Mouse (Mus musculus): ENCODE results near the gene Tnk2. TPM values are rescaled to one million over a fixed set of nuclear protein-coding genes. Genes with fewer than 3 reads are reported as not detected.
"Not testable (repeated sequence)": the region's sequence is repeated elsewhere in the genome, so short reads cannot be mapped to it uniquely, and the experiment has no call there.

Gene Tnk2
- polyA plus RNA-seq, 1 experiment = 24.1 TPM

- H3K27ac ChIP-seq (replicated peaks; ENCODE audit: low read depth, low read length) = no peak overlapping the region
Measured at GRCm38 (mm10) chr16:32614047-32614446, 29.6 kb upstream of the Tnk2 start.

GRCm38 (mm10) chr16:32618946-32619345 lies 24.7 kb upstream of the Tnk2 start:
- Histone ChIP-seq H3K4me1 (ENCODE audit: control insufficient read depth, insufficient read depth, insufficient read length, low read length) (no peaks in the 10 kb centered on the region), H3K27ac (replicated peaks; ENCODE audit: low read depth, low read length) (no peak overlapping the region), H3K4me3 (ENCODE audit: insufficient read depth, low read depth, low read length) (no peak overlapping the region)

More at GRCm38 (mm10) chr16:32614047-32614446, 29.6 kb upstream of the Tnk2 start:
- Histone ChIP-seq H3K4me1 (ENCODE audit: control insufficient read depth, insufficient read depth, insufficient read length, low read length) (no peaks in the 10 kb centered on the region), H3K4me3 (ENCODE audit: insufficient read depth, low read depth, low read length) (no peak overlapping the region)

- no peaks in the 10 kb centered on the region for H3K4me1 ChIP-seq (ENCODE audit: control insufficient read depth, insufficient read depth, insufficient read length, low read length)
- H3K4me3 ChIP-seq (ENCODE audit: insufficient read depth, low read depth, low read length) = no peak overlapping the region
- H3K27ac ChIP-seq (replicated peaks; ENCODE audit: low read depth, low read length) = no peak overlapping the region
Measured at GRCm38 (mm10) chr16:32628140-32628539, 15.5 kb upstream of the Tnk2 start.

- Histone ChIP-seq H3K27ac (replicated peaks; ENCODE audit: low read depth, low read length) (no peak overlapping the region), H3K4me3 (ENCODE audit: insufficient read depth, low read depth, low read length) (no peak overlapping the region), H3K4me1 (ENCODE audit: control insufficient read depth, insufficient read depth, insufficient read length, low read length) (no peaks in the 10 kb centered on the region)
Measured at GRCm38 (mm10) chr16:32632328-32632824, 11.3 kb upstream of the Tnk2 start.

- Histone ChIP-seq H3K4me1 (ENCODE audit: control insufficient read depth, insufficient read depth, insufficient read length, low read length) (no peaks in the 10 kb centered on the region), H3K4me3 (ENCODE audit: insufficient read depth, low read depth, low read length) (no peak overlapping the region), H3K27ac (replicated peaks; ENCODE audit: low read depth, low read length) (no peak overlapping the region)
Measured at GRCm38 (mm10) chr16:32633486-32634012, 10.1 kb upstream of the Tnk2 start.

GRCm38 (mm10) chr16:32634183-32634582 lies 9.5 kb upstream of the Tnk2 start:
- Histone ChIP-seq H3K27ac (replicated peaks; ENCODE audit: low read depth, low read length) (no peak overlapping the region), H3K4me1 (ENCODE audit: control insufficient read depth, insufficient read depth, insufficient read length, low read length) (no peaks in the 10 kb centered on the region), H3K4me3 (ENCODE audit: insufficient read depth, low read depth, low read length) (no peak overlapping the region)

GRCm38 (mm10) chr16:32635314-32635713 lies 8.4 kb upstream of the Tnk2 start:
- no peak overlapping the region for H3K27ac ChIP-seq (replicated peaks; ENCODE audit: low read depth, low read length)
- H3K4me3 ChIP-seq (ENCODE audit: insufficient read depth, low read depth, low read length) = no peak overlapping the region
- no peaks in the 10 kb centered on the region for H3K4me1 ChIP-seq (ENCODE audit: control insufficient read depth, insufficient read depth, insufficient read length, low read length)

GRCm38 (mm10) chr16:32636331-32636730 lies 7.3 kb upstream of the Tnk2 start:
- H3K27ac ChIP-seq (replicated peaks; ENCODE audit: low read depth, low read length) = no peak overlapping the region
- no peak overlapping the region for H3K4me3 ChIP-seq (ENCODE audit: insufficient read depth, low read depth, low read length)
- H3K4me1 ChIP-seq (ENCODE audit: control insufficient read depth, insufficient read depth, insufficient read length, low read length) = no peaks in the 10 kb centered on the region

- Histone ChIP-seq H3K4me1 (ENCODE audit: control insufficient read depth, insufficient read depth, insufficient read length, low read length) (no peaks in the 10 kb centered on the region), H3K4me3 (ENCODE audit: insufficient read depth, low read depth, low read length) (no peak overlapping the region), H3K27ac (replicated peaks; ENCODE audit: low read depth, low read length) (no peak overlapping the region)
Measured at GRCm38 (mm10) chr16:32636871-32637521, 6.7 kb upstream of the Tnk2 start.

- no peaks in the 10 kb centered on the region for H3K4me1 ChIP-seq (ENCODE audit: control insufficient read depth, insufficient read depth, insufficient read length, low read length)
- H3K27ac ChIP-seq (replicated peaks; ENCODE audit: low read depth, low read length) = no peak overlapping the region
- no peak overlapping the region for H3K4me3 ChIP-seq (ENCODE audit: insufficient read depth, low read depth, low read length)
Measured at GRCm38 (mm10) chr16:32638476-32638875, 5.2 kb upstream of the Tnk2 start.

GRCm38 (mm10) chr16:32640096-32640495 lies 3.6 kb upstream of the Tnk2 start:
- Histone ChIP-seq H3K4me3 (ENCODE audit: insufficient read depth, low read depth, low read length) (no peak overlapping the region), H3K27ac (replicated peaks; ENCODE audit: low read depth, low read length) (no peak overlapping the region), H3K4me1 (ENCODE audit: control insufficient read depth, insufficient read depth, insufficient read length, low read length) (peaks cover 4% of the 10 kb centered on the region)

- not testable (repeated sequence) for H3K27ac ChIP-seq (replicated peaks; ENCODE audit: low read depth, low read length); H3K4me3 ChIP-seq (ENCODE audit: insufficient read depth, low read depth, low read length)
Measured at GRCm38 (mm10) chr16:32640683-32641082, 3.0 kb upstream of the Tnk2 start.

GRCm38 (mm10) chr16:32641440-32642219 lies 2.0 kb upstream of the Tnk2 start:
- no peak overlapping the region for H3K4me3 ChIP-seq (ENCODE audit: insufficient read depth, low read depth, low read length)
- H3K27ac ChIP-seq (replicated peaks; ENCODE audit: low read depth, low read length) = no peak overlapping the region
- H3K4me1 ChIP-seq (ENCODE audit: control insufficient read depth, insufficient read depth, insufficient read length, low read length) = peaks cover 9% of the 10 kb centered on the region

More at GRCm38 (mm10) chr16:32640683-32641082, 3.0 kb upstream of the Tnk2 start:
- not testable (repeated sequence) for H3K4me1 ChIP-seq (ENCODE audit: control insufficient read depth, insufficient read depth, insufficient read length, low read length)

- Histone ChIP-seq H3K4me1 (ENCODE audit: control insufficient read depth, insufficient read depth, insufficient read length, low read length) (peaks cover 9% of the 10 kb centered on the region), H3K4me3 (ENCODE audit: insufficient read depth, low read depth, low read length) (no peak overlapping the region), H3K27ac (replicated peaks; ENCODE audit: low read depth, low read length) (no peak overlapping the region)
Measured at GRCm38 (mm10) chr16:32642280-32642679, 1.4 kb upstream of the Tnk2 start.

GRCm38 (mm10) chr16:32644069-32644800 lies 561 bp downstream of the Tnk2 start:
- H3K27ac ChIP-seq (replicated peaks; ENCODE audit: low read depth, low read length) = no peak overlapping the region
- peaks cover 9% of the 10 kb centered on the region for H3K4me1 ChIP-seq (ENCODE audit: control insufficient read depth, insufficient read depth, insufficient read length, low read length)
- peak overlapping the region; percentile 70 for H3K4me3 ChIP-seq (ENCODE audit: insufficient read depth, low read depth, low read length)
